Mouse (Mus musculus) yolk sac, embryonic 10.5 days (tissue): ENCODE measurements at regions not wholly inside any gene's neighbourhood (a gene's known extent, or its start where the extent isn't known, plus 50 kb on each side); places are given as distances from the start of the nearest gene placed in this dataset.

Experiments used
- DNase-seq: peaks from one replicate; pipeline ENCODE4 v3.0.0-alpha.2; 2017; ENCODE audit warnings: low spot score

DNA sequence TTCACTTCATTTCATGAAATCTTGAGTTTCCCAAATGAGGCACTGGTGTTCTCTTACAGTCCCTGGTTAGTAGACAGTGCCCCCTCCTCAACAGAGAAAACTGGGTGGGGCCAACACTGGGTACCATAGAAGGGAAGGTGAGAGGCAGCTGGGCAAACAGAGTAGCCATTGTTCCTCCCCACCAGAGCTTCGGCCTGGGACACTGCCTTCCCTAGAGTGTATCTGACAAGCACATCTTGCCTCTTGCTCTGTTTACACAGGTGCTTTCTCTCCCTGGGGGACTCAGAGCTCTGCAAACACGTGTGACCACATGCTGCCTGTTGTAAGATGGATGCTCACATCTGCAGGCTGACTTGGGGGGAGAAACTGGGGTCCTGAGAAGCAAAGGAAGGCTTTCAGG is 100.8 kb upstream of the Tnp1 start:
- DNase-seq = peak; percentile 13

DNA sequence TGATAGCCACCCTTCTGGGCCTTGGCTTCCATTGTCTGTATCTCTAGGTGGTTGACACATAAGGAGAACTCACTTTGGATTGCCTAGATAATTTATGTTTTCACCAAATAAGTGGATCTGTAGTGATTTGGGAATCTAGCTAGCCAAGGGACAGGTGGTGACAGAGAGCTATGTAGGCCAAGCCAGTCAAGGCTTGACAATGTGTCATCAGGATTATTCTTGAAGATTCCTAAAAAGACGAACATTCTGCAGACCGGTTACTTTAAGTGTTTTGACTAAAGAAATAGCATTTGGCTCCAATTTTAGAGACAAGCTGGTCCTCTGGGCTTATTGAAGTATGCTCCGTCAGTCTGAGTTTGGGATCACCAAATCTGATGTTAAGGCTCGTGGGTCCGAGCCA is 100.1 kb upstream of the Tnp1 start:
- no peak for DNase-seq

DNA sequence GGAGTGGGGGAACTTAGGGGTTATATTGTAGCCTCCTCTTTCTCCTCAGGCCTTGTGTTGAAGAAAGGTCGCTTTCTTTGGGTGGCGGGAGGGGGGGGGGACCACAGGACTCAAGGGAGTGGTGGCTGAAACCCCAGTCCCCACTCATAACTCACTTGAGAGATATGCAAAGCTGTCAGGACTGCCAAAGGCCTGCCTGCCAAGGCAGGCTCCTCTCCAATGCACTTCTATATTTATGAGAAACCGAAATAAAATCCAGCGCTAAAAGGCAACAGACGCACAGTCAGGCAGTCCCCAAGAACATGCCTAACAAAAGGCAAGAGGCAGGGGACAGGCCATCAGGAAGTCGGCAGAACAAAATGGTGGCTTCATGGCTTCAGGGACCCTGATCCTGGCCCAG is 97.4 kb upstream of the Tnp1 start:
- no peak for DNase-seq

DNA sequence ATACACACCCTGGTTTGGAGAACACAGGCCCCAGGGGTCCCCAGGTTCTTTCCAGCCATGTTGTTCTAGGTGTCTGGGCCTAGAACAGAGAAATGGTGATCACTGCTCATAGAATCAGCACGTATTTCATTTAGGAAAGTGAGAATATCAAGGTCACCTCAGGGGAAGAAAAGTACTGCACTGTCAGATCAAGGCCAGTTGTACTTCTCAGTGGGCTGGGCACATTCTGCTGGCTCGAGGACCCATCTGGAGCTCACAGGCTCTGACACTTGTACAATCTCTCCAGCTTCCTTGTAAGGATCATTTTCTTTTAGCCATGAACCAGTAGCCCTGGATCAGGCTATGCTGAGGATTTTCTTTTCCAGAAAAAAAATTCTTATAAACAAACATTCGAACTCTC is 97.0 kb upstream of the Tnp1 start:
- DNase-seq = no peak

DNA sequence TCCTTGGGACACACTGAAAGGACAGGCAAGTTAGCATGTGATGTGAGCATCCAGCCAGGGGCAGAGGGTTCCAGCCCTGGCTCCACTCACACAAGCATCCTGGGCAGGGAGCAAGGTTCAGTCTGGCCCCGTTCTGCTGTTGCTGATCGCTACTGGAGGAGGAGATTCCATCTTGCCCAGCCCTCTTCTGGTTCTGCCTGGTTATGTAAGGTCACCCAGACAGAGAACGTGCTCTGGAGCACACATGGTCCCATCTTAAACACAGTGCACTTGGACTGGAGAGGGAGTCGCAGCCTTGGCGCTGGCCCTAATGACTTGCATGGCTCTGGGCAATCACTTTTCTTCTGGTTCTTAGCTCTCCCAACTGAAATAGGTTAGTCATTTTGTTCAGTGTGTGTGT is 96.2 kb upstream of the Tnp1 start:
- no peak for DNase-seq

DNA sequence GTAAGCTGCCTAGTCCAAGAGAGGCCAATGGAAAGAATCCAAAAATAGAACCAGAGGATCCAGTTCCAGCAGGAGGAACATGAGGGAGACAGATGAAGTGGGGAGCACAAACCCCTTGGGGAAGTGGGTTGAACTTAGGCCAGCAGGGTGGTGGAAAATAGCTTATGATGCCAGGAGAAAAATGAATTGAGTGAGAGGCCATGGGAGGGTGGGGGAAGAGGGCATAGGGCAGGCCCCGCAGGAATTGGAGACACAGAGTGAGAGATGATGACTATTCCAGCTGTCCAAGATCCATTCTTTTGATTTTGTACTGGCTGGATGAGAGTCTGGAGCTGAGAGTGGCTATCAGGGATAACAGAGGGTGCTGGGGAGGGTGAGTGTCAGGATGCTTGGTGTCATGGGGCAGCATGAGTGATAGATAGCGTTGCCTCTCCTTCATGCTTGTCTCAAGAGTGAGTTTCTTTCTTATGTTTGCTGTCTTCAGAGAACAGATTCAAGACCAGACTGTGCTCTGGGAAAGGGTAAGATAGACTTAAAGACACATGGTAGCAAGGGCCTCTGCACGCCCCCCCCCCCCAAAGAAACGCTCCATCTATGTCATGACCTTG is 90.3 kb upstream of the Tnp1 start:
- DNase-seq = no peak

DNA sequence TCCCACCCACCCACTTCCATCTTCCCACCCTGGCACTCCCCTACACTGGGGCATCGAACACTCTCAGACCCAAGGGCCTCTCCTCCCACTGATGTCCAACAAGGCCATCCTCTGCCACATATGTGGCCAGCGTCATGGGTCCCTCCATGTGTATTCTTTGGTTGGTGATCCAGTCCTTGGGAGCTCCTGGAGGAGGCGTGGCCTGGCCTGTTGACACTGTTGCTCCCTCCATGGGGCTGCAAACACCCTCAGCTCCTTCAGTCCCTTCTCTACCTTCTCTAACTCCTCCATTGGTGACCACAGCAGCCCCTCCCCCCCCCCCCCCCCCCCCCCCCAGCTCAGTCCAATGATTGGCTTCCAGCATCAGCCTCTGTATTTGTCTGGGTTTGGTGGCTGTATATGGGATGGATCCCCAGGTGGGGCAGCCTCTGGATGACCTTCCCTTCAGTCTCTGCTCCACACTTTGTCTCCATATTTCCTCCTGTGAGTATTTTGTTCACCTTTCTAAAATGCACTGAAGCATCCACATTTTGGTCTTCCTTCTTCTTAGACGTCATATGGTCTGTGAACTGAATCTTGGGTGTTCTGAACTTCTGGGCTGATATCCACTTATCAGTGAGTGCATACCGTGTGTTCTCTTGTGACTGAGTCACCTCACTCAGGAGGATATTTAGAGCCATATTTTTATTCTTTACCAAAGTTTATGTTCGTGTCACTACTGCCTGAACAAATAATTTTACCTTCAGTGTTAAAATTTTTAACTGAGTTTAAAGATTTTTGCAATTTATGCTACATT is 82.1 kb upstream of the Tnp1 start:
- no peak for DNase-seq

DNA sequence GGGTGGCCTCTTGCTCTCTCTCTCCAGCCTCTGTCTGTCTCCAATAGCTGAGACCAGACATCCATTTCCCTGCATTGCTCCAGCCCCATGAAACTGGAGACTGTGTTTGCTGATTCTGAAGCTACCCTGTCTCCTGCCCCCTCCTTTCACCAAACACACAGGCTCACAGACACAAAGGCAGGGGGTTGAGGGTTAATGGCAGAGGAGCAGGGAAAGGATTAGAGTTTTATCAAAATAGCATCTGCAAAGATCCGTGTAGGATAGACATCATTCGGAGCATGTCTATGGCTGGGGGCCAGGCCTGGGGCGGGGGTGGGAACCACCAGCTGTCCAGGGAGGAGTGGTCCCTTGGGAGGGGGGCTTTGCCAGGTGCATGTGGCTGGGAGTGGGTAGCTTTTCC is 73.9 kb upstream of the Tnp1 start:
- DNase-seq = peak; percentile 56

DNA sequence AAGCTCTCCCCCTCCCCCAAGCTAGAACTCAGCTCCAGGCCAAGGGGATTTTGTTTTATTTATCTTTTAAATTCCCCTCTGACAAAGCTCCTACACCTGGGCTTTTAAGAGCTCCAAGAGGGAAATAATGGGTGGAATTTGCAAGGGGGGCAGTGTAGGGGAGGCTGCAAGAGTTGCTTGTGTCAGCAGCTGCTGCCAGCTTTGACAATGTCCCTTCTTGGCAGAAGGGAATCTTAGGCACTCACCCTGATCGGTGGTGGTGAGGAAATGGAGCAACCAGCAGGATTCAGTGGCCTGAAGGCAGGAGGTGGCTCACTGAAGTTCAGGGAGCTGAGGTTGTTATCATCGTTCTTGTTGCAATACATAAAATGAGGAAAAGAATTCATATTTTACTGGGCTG is 72.8 kb upstream of the Tnp1 start:
- no peak for DNase-seq

DNA sequence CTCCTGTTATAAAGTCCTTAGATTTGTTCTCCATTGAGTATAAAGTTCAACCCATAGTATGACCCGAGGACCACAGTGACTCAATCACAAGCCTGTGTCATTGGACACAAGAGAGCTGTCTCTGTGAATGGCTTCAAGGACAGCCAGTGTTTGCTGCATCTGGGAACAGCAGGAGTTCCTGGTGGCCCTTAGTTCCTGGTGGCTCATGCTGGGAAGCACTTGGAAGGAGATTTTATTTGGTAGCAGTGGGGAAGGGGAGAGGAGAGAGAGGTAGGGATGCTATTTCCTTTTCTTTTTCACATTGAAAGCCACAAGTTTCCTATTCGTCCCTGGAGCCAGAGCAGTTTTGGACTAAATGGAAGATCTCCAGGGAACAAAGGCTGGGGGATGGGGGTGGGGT is 69.2 kb upstream of the Tnp1 start:
- no peak for DNase-seq

DNA sequence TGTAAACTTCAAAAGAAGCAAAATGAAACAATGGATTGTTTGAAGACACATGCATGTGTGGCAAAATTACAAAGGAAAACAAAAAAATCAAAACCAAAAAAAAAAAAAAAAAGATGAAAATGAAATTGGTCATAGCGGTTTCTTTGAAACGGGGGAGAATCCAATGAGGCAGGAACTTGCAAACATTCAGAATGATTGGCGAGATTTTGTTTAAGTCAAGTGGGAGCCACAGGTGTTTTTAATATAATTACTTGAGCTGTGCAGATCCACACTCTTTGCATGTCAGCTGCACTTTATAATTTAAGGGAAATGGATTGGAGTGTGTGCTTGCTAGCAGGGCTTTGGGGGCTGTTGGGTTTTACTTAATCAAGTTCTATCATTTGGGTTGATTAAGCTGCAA is 67.7 kb upstream of the Tnp1 start:
- no peak for DNase-seq

DNA sequence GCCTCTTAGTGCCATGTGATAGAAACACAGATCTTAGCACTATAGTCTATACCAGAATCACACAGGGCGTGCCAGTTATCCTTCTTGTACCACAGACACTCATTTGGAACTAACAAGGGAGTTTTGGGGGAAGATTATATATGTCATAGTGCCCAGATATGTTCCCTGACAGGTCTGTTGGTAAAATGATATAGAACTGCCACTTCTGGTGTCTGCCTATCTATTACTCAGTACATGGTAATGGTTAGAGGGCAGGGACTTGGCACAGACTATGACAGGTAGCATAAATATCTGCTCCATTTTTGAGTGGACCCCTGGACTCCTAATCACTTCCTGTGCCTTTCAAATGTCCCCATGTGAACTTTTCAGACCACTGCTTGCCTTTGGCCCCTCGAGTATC is 63.8 kb upstream of the Tnp1 start:
- no peak for DNase-seq

DNA sequence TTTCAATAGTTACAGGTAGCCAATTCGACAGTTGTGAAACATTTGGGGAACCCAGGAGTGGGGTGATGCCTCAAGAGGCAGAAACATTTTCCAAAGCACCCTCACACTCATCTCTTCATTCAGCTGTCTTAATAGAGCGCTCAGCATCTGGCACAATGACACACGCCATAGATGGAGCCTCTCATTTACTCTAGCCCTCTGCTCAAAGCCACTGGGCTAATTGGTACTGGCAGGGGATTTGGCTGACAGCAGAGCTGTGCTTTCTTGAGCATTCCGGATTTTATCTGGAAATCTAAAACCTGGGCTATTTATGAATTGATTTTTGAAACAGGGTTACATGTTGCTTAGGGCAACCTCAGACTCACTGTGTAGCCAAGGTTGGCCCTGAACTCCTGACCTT is 61.4 kb upstream of the Tnp1 start:
- DNase-seq = no peak

DNA sequence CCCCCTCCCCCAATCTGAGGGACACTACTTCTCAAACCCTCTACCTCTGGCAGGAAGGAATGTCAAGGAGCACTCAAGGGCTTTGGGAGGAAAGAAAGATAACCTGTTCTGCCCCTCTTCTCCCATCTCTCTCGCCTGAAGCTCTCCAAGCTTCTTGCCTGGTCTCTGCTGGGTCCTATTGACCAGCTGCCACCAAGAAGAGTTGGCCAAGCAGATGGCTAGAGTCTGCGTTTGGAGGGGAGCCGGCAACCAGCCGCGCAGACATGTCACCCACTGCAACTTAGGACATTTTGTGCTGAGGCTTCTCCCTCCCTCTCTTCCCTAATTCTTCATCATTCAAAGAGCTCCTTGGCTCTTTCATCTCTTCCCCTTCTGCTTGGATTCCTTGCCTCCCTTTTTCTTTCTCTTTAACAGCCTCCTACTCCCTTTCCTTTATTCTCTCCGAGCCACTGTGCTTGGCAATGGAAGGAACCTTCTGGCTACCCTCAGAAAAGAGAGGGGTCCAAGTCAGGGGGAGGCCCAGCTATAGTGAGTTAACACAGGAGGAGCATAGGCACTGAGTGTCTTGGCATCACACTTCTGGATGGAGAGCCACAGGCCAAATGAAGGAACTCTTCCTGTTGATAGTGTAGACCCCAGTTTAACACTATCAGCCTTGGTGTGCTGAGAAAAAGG is 60.1 kb upstream of the Tnp1 start:
- DNase-seq = no peak

DNA sequence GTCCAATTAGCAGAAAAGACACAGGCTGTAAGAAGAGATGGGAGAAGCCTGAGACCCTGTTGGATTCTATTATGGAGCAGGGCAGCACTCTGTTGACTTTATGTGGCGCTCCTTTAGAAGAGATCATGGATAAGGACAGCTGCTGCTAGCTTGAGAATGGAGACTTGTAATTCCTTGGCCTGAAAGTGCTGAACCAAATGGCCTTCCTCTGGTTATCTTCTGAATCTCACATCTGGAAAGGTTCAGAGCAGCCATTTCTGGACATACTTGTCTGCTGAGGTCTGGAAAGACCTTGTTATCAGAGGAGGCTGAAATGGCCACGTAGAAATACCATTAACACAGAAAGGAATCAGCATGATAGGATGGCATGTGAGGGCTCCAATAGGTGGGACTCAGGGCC is 59.5 kb upstream of the Tnp1 start:
- no peak for DNase-seq

DNA sequence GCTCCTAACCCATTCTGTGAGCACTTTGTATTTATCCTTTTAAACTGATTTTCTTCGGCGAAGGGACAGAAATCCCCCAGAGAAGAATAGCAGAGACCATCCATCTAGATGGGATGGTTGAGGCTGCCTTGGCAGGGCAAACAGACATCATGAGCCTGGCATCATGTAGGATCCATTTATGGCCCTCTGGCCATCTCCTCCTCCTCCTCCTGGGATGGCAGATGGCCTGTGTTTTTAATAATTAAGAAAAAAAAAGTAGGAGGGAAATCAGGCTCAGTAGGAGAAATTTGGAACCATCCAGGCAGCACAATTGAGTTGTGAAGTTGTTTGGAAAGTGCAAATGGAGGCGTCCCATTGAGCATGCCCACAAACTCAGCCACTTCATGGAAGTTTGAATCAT is 58.8 kb upstream of the Tnp1 start:
- DNase-seq = no peak

DNA sequence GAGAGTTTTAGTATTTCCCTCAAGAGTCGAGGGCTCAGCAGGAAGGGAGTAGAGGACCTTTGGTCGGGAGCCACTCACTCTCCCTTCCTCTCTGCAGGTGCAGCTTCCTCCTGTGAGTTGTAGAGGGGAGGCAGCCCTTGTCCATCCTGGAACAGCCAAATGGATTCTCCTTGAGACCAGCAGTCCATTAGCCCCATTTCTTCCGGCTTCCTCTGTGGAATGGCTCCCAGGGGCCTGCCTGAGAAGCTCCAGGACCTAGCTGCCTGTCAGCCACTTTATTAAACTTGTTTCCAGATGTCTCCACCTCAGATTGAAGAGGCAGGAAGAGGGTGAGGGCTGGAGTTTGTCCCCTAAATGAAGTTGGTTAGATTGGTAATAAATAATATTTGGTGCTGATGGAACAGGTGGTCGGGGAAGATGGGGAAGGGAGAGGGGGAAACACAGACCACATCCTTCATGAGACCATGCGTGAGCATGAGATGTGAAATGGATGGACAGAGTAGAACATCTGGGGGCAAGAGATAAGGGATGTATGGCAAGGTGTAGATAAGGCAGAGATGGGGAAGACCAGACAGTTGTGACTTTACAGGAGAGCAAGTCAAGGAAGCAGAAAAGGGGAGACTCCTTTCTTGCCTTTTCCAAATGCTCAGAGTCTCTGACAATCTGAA is 56.7 kb upstream of the Tnp1 start:
- no peak for DNase-seq

DNA sequence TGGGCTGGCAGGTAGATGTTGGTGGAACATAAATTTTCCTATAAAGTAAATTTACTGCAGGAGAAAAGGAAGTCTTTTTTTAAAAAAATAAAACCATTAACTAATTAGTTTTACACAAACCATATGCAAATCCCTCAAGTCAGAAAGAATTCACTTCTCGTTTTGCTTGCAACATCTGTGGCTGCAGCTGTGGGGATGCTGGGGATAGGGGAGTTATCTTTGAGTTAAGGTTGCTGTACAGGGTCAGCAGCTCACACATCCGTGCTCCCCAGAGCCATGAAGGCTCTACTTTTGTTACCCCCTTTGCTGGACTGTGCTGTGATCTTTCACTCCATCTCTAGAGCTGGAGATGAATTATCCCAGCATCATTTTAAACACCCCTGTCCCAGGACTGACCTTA is 54.4 kb upstream of the Tnp1 start:
- no peak for DNase-seq
